Mouse (Mus musculus) MEL (cell line): ENCODE data around the gene Creb3l2.

ENCODE experiments used
- CTCF ChIP-seq, 3 experiments: IDR thresholded peaks in 2 of 3; conservative IDR thresholded peaks in 1 of 3; 2 replicates each; pipeline ENCODE4 v1.5.1; 2011 to 2012; ENCODE audit warnings: low read length in 3 of 3, low read depth in 2 of 3, mild to moderate bottlenecking in 2 of 3, improper control_type of control experiment in 1 of 3, inconsistent platforms in 1 of 3, mixed read lengths in 1 of 3, moderate library complexity in 1 of 3; ENCODE audit not compliant: control insufficient read depth in 1 of 3, insufficient read depth in 1 of 3, poor library complexity in 1 of 3, severe bottlenecking in 1 of 3
- E2F4 ChIP-seq: IDR thresholded peaks from 2 replicates; pipeline ENCODE4 v1.6.1; 2011; ENCODE audit warnings: low read depth, low read length, improper control_type of control experiment, borderline replicate concordance
- EP300 ChIP-seq, 2 experiments: IDR thresholded peaks; 2 replicates each; pipeline ENCODE4 v1.6.1; 2011; ENCODE audit warnings: improper control_type of control experiment in 2 of 2, low read length in 2 of 2, low read depth in 1 of 2, mild to moderate bottlenecking in 1 of 2
- POLR2A ChIP-seq, 2 experiments: IDR thresholded peaks; 2 replicates each; pipeline ENCODE4 v1.6.1; 2011 to 2012; ENCODE audit warnings: low read length in 2 of 2, mild to moderate bottlenecking in 2 of 2, control low read depth in 1 of 2, improper control_type of control experiment in 1 of 2, low read depth in 1 of 2, moderate library complexity in 1 of 2; ENCODE audit not compliant: control insufficient read depth in 1 of 2, insufficient read depth in 1 of 2, poor library complexity in 1 of 2
- SIN3A ChIP-seq: IDR thresholded peaks from 2 replicates; pipeline ENCODE4 v1.6.1; 2012; ENCODE audit warnings: low read length, improper control_type of control experiment, inconsistent platforms

DNA sequence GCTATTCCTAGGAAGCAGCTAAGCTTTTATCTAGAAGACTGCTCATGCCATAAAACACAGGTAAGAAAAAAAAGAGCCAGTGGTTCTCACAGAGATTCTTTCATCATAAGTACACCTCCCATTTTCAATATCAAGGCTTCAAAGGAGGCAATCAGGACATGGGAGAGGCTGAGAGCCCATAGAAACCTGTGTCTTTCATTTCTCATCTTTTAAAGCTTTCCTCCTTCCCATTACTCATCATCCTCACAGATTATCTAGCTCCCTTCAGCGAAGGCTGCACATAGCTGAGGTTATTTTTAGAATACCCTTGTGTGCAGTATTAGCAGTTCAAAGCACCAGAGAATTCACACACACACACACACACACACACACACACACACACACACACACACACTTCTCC is 159.3 kb downstream of the Creb3l2 start:
- no peak for TF ChIP-seq E2F4
- TF ChIP-seq SIN3A, result no peak
- no peak for TF ChIP-seq CTCF (IDR thresholded peaks at IDR 0.05 in 2 of 3, conservative IDR thresholded peaks at IDR 0.05 in 1 of 3; ENCODE audit: control insufficient read depth in 1 of 3, insufficient read depth in 1 of 3, low read depth in 2 of 3, low read length in 3 of 3, poor library complexity in 1 of 3, severe bottlenecking in 1 of 3)
- no peak for TF ChIP-seq EP300 (IDR thresholded peaks at IDR 0.05; ENCODE audit: low read depth in 1 of 2, low read length in 2 of 2)
- TF ChIP-seq POLR2A (IDR thresholded peaks at IDR 0.05; ENCODE audit: control insufficient read depth in 1 of 2, insufficient read depth in 1 of 2, low read depth in 1 of 2, low read length in 2 of 2, poor library complexity in 1 of 2), result no peak
